Comparison of ENCODE assay signal across 29 mouse cellular contexts in genomic region chr13:41377011-41377431, GRCm38 (mm10).
DNase-seq lines count a peak whose midpoint lies in the region; ATAC-seq and TF ChIP-seq lines count a peak whose summit lies in the region.
"Had no signal": no experiment of that assay in that cellular context is flagged by ENCODE, and none has a peak within 500 bp of the region (broad histone marks: within the 10 kb centered on the region; RNA-seq: fewer than 3 reads in every experiment).

No protein-coding gene starts in this region.

- H3K27me3 ChIP-seq in kidney, embryonic 16.5 days (ENCODE audit: insufficient read depth, low read length) = no peaks in the 10 kb centered on the region
- H3K27me3 ChIP-seq in thymus, adult 2 months (ENCODE audit: control insufficient read depth, insufficient read depth, low read length) = no peaks in the 10 kb centered on the region
- H3K27me3 ChIP-seq: embryonic facial prominence, embryonic 13.5 days; lung, embryonic 15.5 days; midbrain, embryonic 13.5 days; neural tube, embryonic 12.5 days had no signal

- 0 out of 2 replicates have a peak, but pooled peaks have one; percentile 39 for ATAC-seq in kidney, embryonic 16.5 days (ENCODE audit: low FRiP score, low TSS enrichment)
- ATAC-seq: activated CD4-positive, CD25-positive, alpha-beta regulatory T cell, adult 4 months; forebrain, embryonic 16.5 days; inflammation-experienced regulatory T-cells, adult 6 months; midbrain, embryonic 13.5 days had no signal

- DNase-seq in kidney, adult 18-20 months = no peak
- DNase-seq in embryo, embryonic 10.5 days (ENCODE audit: low spot score) = peak; percentile 82
- peak; percentile 63 for DNase-seq in embryo, embryonic 9.5 days (ENCODE audit: extremely low spot score)
- peak; percentile 34 for DNase-seq in retina, postnatal 1 day
- DNase-seq in thymus, adult 2 months = no peak
- DNase-seq in natural killer cell, adult 2 months (ENCODE audit: low spot score in 2 of 2) = no peak
- DNase-seq: adrenal gland, adult 2 months; adrenal gland, postnatal 36 days; B cell, adult 2 months; cerebellum, adult 18-20 months; cerebellum, postnatal 10 days; gastrocnemius, postnatal 14 days; kidney, adult 11 months; kidney, postnatal 4 days; right cerebral cortex, postnatal 14 days had no signal

- H3K36me3 ChIP-seq in kidney, embryonic 16.5 days (ENCODE audit: insufficient read depth, low read length) = no peaks in the 10 kb centered on the region
- H3K36me3 ChIP-seq in thymus, adult 2 months (ENCODE audit: control insufficient read depth, insufficient read depth, low read length) = no peaks in the 10 kb centered on the region
- H3K36me3 ChIP-seq: embryonic facial prominence, embryonic 13.5 days; forebrain, embryonic 10.5 days; heart, embryonic 10.5 days; heart, embryonic 15.5 days; limb, embryonic 13.5 days; lung, embryonic 15.5 days; midbrain, embryonic 13.5 days; neural tube, embryonic 12.5 days had no signal

- no peak overlapping the region for H3K4me2 ChIP-seq in kidney, embryonic 16.5 days (replicated peaks; ENCODE audit: low read depth, low read length)
- H3K4me2 ChIP-seq: embryonic facial prominence, embryonic 13.5 days; heart, embryonic 15.5 days; hindbrain, embryonic 14.5 days; limb, embryonic 13.5 days; liver, embryonic 11.5 days; lung, embryonic 15.5 days; midbrain, embryonic 13.5 days; neural tube, embryonic 12.5 days had no signal

- H3K9ac ChIP-seq in kidney, embryonic 16.5 days (replicated peaks; ENCODE audit: low read length) = no peak overlapping the region
- H3K9ac ChIP-seq: embryonic facial prominence, embryonic 13.5 days; heart, embryonic 15.5 days; hindbrain, embryonic 14.5 days; limb, embryonic 13.5 days; lung, embryonic 15.5 days; midbrain, embryonic 13.5 days; neural tube, embryonic 12.5 days had no signal

- no peaks in the 10 kb centered on the region for H3K9me3 ChIP-seq in kidney, embryonic 16.5 days (ENCODE audit: low read length)
- H3K9me3 ChIP-seq: embryonic facial prominence, embryonic 13.5 days; forebrain, embryonic 10.5 days; heart, embryonic 10.5 days; heart, embryonic 15.5 days; limb, embryonic 13.5 days; lung, embryonic 15.5 days; midbrain, embryonic 13.5 days; neural tube, embryonic 12.5 days had no signal

- peaks cover 6% of the 10 kb centered on the region; the same call in 1 of the 2 replicates for H3K4me1 ChIP-seq in kidney, embryonic 16.5 days (ENCODE audit: insufficient read depth, low read length)
- peaks cover 28% of the 10 kb centered on the region for H3K4me1 ChIP-seq in thymus, adult 2 months (replicated peaks; ENCODE audit: control insufficient read depth, insufficient read depth, low read length)
- H3K4me1 ChIP-seq: heart, embryonic 15.5 days had no signal

- TF ChIP-seq POLR2A in thymus, adult 2 months (IDR thresholded peaks at IDR 0.05; ENCODE audit: control insufficient read depth, extremely low read depth, insufficient read depth, low read length, poor library complexity) = no peak

- no peak for TF ChIP-seq CTCF in thymus, adult 2 months (IDR thresholded peaks at IDR 0.05; ENCODE audit: borderline replicate concordance, control insufficient read depth, extremely low read depth, insufficient read depth, low read length, poor library complexity)

- no peak overlapping the region for H3K4me3 ChIP-seq in kidney, embryonic 16.5 days (ENCODE audit: low read length)
- H3K4me3 ChIP-seq in thymus, adult 2 months (ENCODE audit: control insufficient read depth, insufficient read depth, low read length) = no peak overlapping the region
- H3K4me3 ChIP-seq: embryonic facial prominence, embryonic 13.5 days; forebrain, embryonic 10.5 days; heart, embryonic 10.5 days; heart, embryonic 15.5 days; limb, embryonic 13.5 days; lung, embryonic 15.5 days; midbrain, embryonic 13.5 days; neural tube, embryonic 12.5 days had no signal

- WGBS in kidney, embryonic 16.5 days = 30% methylated on average over 2 of the region's 2 CpGs
- WGBS in thymus, adult 2 months = 95% methylated on average over 2 of the region's 2 CpGs

- no peak overlapping the region for H3K27ac ChIP-seq in kidney, embryonic 16.5 days (ENCODE audit: low read length)
- H3K27ac ChIP-seq in thymus, adult 2 months (ENCODE audit: control insufficient read depth, insufficient read depth, low read length) = no peak overlapping the region
- H3K27ac ChIP-seq: embryonic facial prominence, embryonic 13.5 days; forebrain, embryonic 10.5 days; heart, embryonic 10.5 days; heart, embryonic 15.5 days; hindbrain, embryonic 14.5 days; limb, embryonic 13.5 days; lung, embryonic 15.5 days; midbrain, embryonic 13.5 days; neural tube, embryonic 12.5 days had no signal

Comparison
In these comparisons a context has a peak if more than half of its experiments do, and no peak if none do; other contexts are left out.
1. DNase-seq: peak in embryo, embryonic 10.5 days (single experiment), embryo, embryonic 9.5 days (single experiment) and retina, postnatal 1 day (single experiment); none in kidney, adult 18-20 months (single experiment), thymus, adult 2 months (single experiment) and natural killer cell, adult 2 months (0 of 2).